Mouse (Mus musculus) testis, adult 2 months (tissue): ENCODE results near the gene Atp5b.

Experiments used
- CTCF ChIP-seq: fragments of 200-500 bp; IDR thresholded peaks from 2 replicates; pipeline ENCODE4 v1.5.1; 2012; ENCODE audit warnings: low read depth, mild to moderate bottlenecking, inconsistent platforms, low read length, moderate library complexity; ENCODE audit not compliant: control insufficient read depth, insufficient read depth, insufficient replicate concordance
- POLR2A ChIP-seq: fragments of 200-500 bp; IDR thresholded peaks from 2 replicates; pipeline ENCODE4 v1.6.1; 2012; ENCODE audit warnings: low read depth, mild to moderate bottlenecking, inconsistent platforms, low read length, moderate library complexity; ENCODE audit not compliant: control insufficient read depth

DNA sequence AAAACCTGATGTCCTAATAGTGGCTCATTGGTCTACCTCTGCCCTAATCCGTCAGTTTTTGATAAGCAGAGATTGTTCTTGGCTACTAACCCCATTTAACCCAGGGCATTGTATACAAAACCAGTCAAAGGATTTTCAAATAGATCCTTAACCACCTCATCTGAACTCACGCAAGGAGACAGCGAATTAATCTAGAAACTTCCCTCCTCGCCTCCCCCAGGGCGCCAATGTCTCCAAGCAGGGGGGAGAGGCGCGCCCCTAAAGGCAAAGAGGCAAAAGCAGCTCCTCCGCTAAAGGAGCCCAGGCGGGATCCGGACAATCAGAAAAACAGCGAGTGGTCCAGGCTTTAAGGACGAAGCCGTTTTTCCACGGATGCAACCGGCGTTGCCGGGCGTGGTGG lies 24.9 kb upstream of the Atp5b start:
- no peak for TF ChIP-seq POLR2A
- TF ChIP-seq CTCF: no peak
